Mouse (Mus musculus) hindbrain, embryonic 16.5 days (tissue): ENCODE data around the gene Slc41a2. TPM values are rescaled to one million over a fixed set of nuclear protein-coding genes. Genes with fewer than 3 reads are reported as not detected.

Experiments
- ATAC-seq: fragments of 200-750 bp; cut with Nextera tagmentation; 2 replicates; pipeline ENCODE4 v1.8.0; 2017; ENCODE audit warnings: moderate TSS enrichment, moderate library complexity
- H3K27ac ChIP-seq: fragments of 300-500 bp; sonication (generic); 2 replicates; pipeline ENCODE4 v1.5.1; 2014; ENCODE audit warnings: low read depth, mild to moderate bottlenecking, control low read depth, low read length, moderate library complexity
- H3K27me3 ChIP-seq: fragments of 300-500 bp; sonication (generic); replicated peaks from 2 replicates; pipeline ENCODE4 v1.6.1; 2014; ENCODE audit warnings: low read length; ENCODE audit not compliant: control insufficient read depth, insufficient read depth
- H3K36me3 ChIP-seq: fragments of 300-500 bp; sonication (generic); 2 replicates; pipeline ENCODE4 v1.6.1; 2014; ENCODE audit warnings: mild to moderate bottlenecking, low read length, moderate library complexity, mixed read lengths; ENCODE audit not compliant: control insufficient read depth, insufficient read depth
- H3K4me1 ChIP-seq: fragments of 300-500 bp; sonication (generic); 2 replicates; pipeline ENCODE4 v1.6.1; 2014; ENCODE audit warnings: low read depth, low read length; ENCODE audit not compliant: control insufficient read depth, insufficient read depth
- H3K4me2 ChIP-seq: fragments of 300-500 bp; sonication (generic); 2 replicates; pipeline ENCODE4 v1.6.1; 2014; ENCODE audit warnings: mild to moderate bottlenecking, low read length, control low read depth, moderate library complexity
- H3K4me3 ChIP-seq: fragments of 300-500 bp; sonication (generic); 2 replicates; pipeline ENCODE4 v1.5.1; 2014; ENCODE audit warnings: mild to moderate bottlenecking, low read length, control low read depth, moderate library complexity
- H3K9ac ChIP-seq: fragments of 300-500 bp; sonication (generic); 2 replicates; pipeline ENCODE4 v1.6.1; 2014; ENCODE audit warnings: low read depth, mild to moderate bottlenecking, control low read depth, low read length, moderate library complexity
- H3K9me3 ChIP-seq: fragments of 300-500 bp; sonication (generic); 2 replicates; pipeline ENCODE4 v1.6.1; 2014; ENCODE audit warnings: mild to moderate bottlenecking, low read length, moderate library complexity; ENCODE audit not compliant: control insufficient read depth
- WGBS: fragments of 180-500 bp; shearing (Covaris S2); extraction: QIAGEN DNeasy Blood & Tissue Kit; methylation state at CpG from one replicate; pipeline ENCODE4 v1.1.7; 2014; 5-methylcytosine and 5-hydroxymethylcytosine counted together
- polyA plus RNA-seq: library from polyadenylated mRNA; unstranded; fragments of >200 nt; fragmentation: Nextera tagmentation; extraction: Ambion mirVana; gene quantifications from 2 replicates; pipeline ENCODE4 v1.2.1, GENCODE M21; 2015

Slc41a2 gene
- polyA plus RNA-seq, 1 experiment from 2014 or later: 11.0 TPM

GRCm38 (mm10) chr10:83197690-83198336, 139.9 kb downstream of the Slc41a2 start:
- H3K36me3 ChIP-seq: no peaks in the 10 kb centered on the region
- H3K4me2 ChIP-seq: no peak overlapping the region
- no peaks in the 10 kb centered on the region for H3K4me1 ChIP-seq
- 52% methylated on average over 11 of the region's 11 CpGs for WGBS
- no peak overlapping the region for H3K4me3 ChIP-seq
- H3K27me3 ChIP-seq: no peaks in the 10 kb centered on the region
- no peaks in the 10 kb centered on the region for H3K9me3 ChIP-seq
- ATAC-seq: peak; percentile 44; the same call in 1 of the 2 replicates
- no peak overlapping the region for H3K27ac ChIP-seq
- H3K9ac ChIP-seq: no peak overlapping the region

GRCm38 (mm10) chr10:83191982-83192381, 145.7 kb downstream of the Slc41a2 start:
- H3K4me3 ChIP-seq: no peak overlapping the region
- H3K27ac ChIP-seq: no peak overlapping the region
- no peaks in the 10 kb centered on the region for H3K27me3 ChIP-seq
- no peaks in the 10 kb centered on the region for H3K36me3 ChIP-seq
- no peak overlapping the region for H3K4me2 ChIP-seq
- H3K4me1 ChIP-seq: peaks cover 2% of the 10 kb centered on the region
- whole genome bisulfite sequencing: 31% methylated on average over 6 of the region's 6 CpGs
- H3K9ac ChIP-seq: no peak overlapping the region
- no peak for ATAC-seq
- H3K9me3 ChIP-seq: no peaks in the 10 kb centered on the region

GRCm38 (mm10) chr10:83191476-83191875, 146.2 kb downstream of the Slc41a2 start:
- no peak overlapping the region for H3K4me2 ChIP-seq
- H3K9me3 ChIP-seq: no peaks in the 10 kb centered on the region
- no peaks in the 10 kb centered on the region for H3K36me3 ChIP-seq
- no peak overlapping the region for H3K4me3 ChIP-seq
- 97% methylated on average over 17 of the region's 17 CpGs for WGBS
- peaks cover 3% of the 10 kb centered on the region for H3K4me1 ChIP-seq
- H3K9ac ChIP-seq: no peak overlapping the region
- H3K27ac ChIP-seq: no peak overlapping the region
- no peak for ATAC-seq
- no peaks in the 10 kb centered on the region for H3K27me3 ChIP-seq

GRCm38 (mm10) chr10:83189071-83189470, 148.6 kb downstream of the Slc41a2 start:
- no peak for ATAC-seq

GRCm38 (mm10) chr10:83186984-83187383, 150.7 kb downstream of the Slc41a2 start:
- H3K9ac ChIP-seq: no peak overlapping the region
- no peaks in the 10 kb centered on the region for H3K9me3 ChIP-seq
- 50% methylated on average over 5 of the region's 5 CpGs for WGBS
- H3K4me2 ChIP-seq: no peak overlapping the region
- H3K4me3 ChIP-seq: no peak overlapping the region
- H3K27ac ChIP-seq: no peak overlapping the region
- no peaks in the 10 kb centered on the region for H3K36me3 ChIP-seq
- H3K27me3 ChIP-seq: no peaks in the 10 kb centered on the region
- ATAC-seq: no peak
- peaks cover 27% of the 10 kb centered on the region for H3K4me1 ChIP-seq

More at GRCm38 (mm10) chr10:83189071-83189470, 148.6 kb downstream of the Slc41a2 start:
- no peak overlapping the region for H3K9ac ChIP-seq
- no peak overlapping the region for H3K4me3 ChIP-seq
- no peak overlapping the region for H3K4me2 ChIP-seq
- no peaks in the 10 kb centered on the region for H3K9me3 ChIP-seq
- H3K4me1 ChIP-seq: peaks cover 15% of the 10 kb centered on the region
- H3K36me3 ChIP-seq: no peaks in the 10 kb centered on the region
- WGBS: 98% methylated on average over 5 of the region's 5 CpGs
- no peaks in the 10 kb centered on the region for H3K27me3 ChIP-seq
- no peak overlapping the region for H3K27ac ChIP-seq

- ATAC-seq: no peak
- no peaks in the 10 kb centered on the region for H3K9me3 ChIP-seq
- no peak overlapping the region for H3K4me3 ChIP-seq
- peaks cover 28% of the 10 kb centered on the region for H3K4me1 ChIP-seq
- no peaks in the 10 kb centered on the region for H3K36me3 ChIP-seq
- no peaks in the 10 kb centered on the region for H3K27me3 ChIP-seq
- H3K4me2 ChIP-seq: no peak overlapping the region
- H3K27ac ChIP-seq: no peak overlapping the region
- WGBS: 84% methylated on average over 8 of the region's 8 CpGs
- no peak overlapping the region for H3K9ac ChIP-seq
Observed at GRCm38 (mm10) chr10:83186167-83186566, 151.5 kb downstream of the Slc41a2 start.

GRCm38 (mm10) chr10:83185121-83185520, 152.6 kb downstream of the Slc41a2 start:
- H3K4me3 ChIP-seq: no peak overlapping the region
- no peak overlapping the region for H3K9ac ChIP-seq
- no peaks in the 10 kb centered on the region for H3K9me3 ChIP-seq
- H3K27ac ChIP-seq: no peak overlapping the region; the same call in 1 of the 2 replicates
- no peak; the same call in 1 of the 2 replicates for ATAC-seq
- peaks cover 28% of the 10 kb centered on the region for H3K4me1 ChIP-seq
- no peak overlapping the region for H3K4me2 ChIP-seq
- WGBS: 76% methylated on average over 6 of the region's 6 CpGs
- H3K27me3 ChIP-seq: no peaks in the 10 kb centered on the region
- no peaks in the 10 kb centered on the region for H3K36me3 ChIP-seq

- Histone ChIP-seq H3K4me1 (peaks cover 28% of the 10 kb centered on the region), H3K4me3 (no peak overlapping the region), H3K36me3 (no peaks in the 10 kb centered on the region), H3K27ac (peak overlapping the region; percentile 54), H3K27me3 (no peaks in the 10 kb centered on the region), H3K9me3 (no peaks in the 10 kb centered on the region), H3K4me2 (no peak overlapping the region), H3K9ac (no peak overlapping the region)
- WGBS: 53% methylated on average over 7 of the region's 7 CpGs
- ATAC-seq: peak; percentile 37
Observed at GRCm38 (mm10) chr10:83184480-83185069, 153.1 kb downstream of the Slc41a2 start.

- Histone ChIP-seq H3K9ac (no peak overlapping the region), H3K27ac (peak overlapping the region; percentile 54), H3K4me1 (peaks cover 28% of the 10 kb centered on the region), H3K27me3 (no peaks in the 10 kb centered on the region), H3K4me2 (no peak overlapping the region), H3K36me3 (no peaks in the 10 kb centered on the region), H3K9me3 (no peaks in the 10 kb centered on the region), H3K4me3 (no peak overlapping the region)
- 60% methylated on average over 12 of the region's 12 CpGs for WGBS
- no peak; the same call in 1 of the 2 replicates for ATAC-seq
Observed at GRCm38 (mm10) chr10:83183634-83184479, 153.8 kb downstream of the Slc41a2 start.
